Mouse (Mus musculus) liver, adult 2 months (tissue): ENCODE measurements at regions not wholly inside any gene's neighbourhood (a gene's known extent, or its start where the extent isn't known, plus 50 kb on each side); places are given as distances from the start of the nearest gene placed in this dataset.

Experiments used
- CTCF ChIP-seq: fragments of 200-500 bp; IDR thresholded peaks from 2 replicates; pipeline ENCODE4 v1.5.1; 2011; ENCODE audit warnings: low read depth, low read length, control low read depth
- POLR2A ChIP-seq: fragments of 200-500 bp; IDR thresholded peaks from 2 replicates; pipeline ENCODE4 v1.6.1; 2011; ENCODE audit warnings: low read length, control low read depth; ENCODE audit not compliant: insufficient read depth; ENCODE audit errors: extremely low read depth

GRCm38 (mm10) chr4:12534151-12534550 is 362.3 kb upstream of the Fam92a start:
- TF ChIP-seq CTCF = no peak
- no peak for TF ChIP-seq POLR2A
